Mouse (Mus musculus) G1E (cell line): ENCODE data around the gene Gm2244.
"Not testable (repeated sequence)": the region's sequence is repeated elsewhere in the genome, so short reads cannot be mapped to it uniquely, and the experiment has no call there.

Source experiments
- CTCF ChIP-seq: IDR thresholded peaks from 2 replicates; pipeline ENCODE4 v1.5.1; 2012; ENCODE audit warnings: low read depth, low read length, inconsistent platforms, mixed read lengths
- GATA1 ChIP-seq: IDR thresholded peaks from 2 replicates; pipeline ENCODE4 v1.6.1; 2012; ENCODE audit warnings: borderline replicate concordance, low read length, inconsistent platforms, mixed read lengths
- GATA2 ChIP-seq: IDR thresholded peaks from 2 replicates; pipeline ENCODE4 v1.6.1; 2012; ENCODE audit warnings: low read depth, low read length, inconsistent platforms, borderline replicate concordance
- TAL1 ChIP-seq: conservative IDR thresholded peaks from 2 replicates; pipeline ENCODE4 v1.6.1; 2012; ENCODE audit warnings: low read depth, low read length, inconsistent platforms, mixed read lengths

DNA sequence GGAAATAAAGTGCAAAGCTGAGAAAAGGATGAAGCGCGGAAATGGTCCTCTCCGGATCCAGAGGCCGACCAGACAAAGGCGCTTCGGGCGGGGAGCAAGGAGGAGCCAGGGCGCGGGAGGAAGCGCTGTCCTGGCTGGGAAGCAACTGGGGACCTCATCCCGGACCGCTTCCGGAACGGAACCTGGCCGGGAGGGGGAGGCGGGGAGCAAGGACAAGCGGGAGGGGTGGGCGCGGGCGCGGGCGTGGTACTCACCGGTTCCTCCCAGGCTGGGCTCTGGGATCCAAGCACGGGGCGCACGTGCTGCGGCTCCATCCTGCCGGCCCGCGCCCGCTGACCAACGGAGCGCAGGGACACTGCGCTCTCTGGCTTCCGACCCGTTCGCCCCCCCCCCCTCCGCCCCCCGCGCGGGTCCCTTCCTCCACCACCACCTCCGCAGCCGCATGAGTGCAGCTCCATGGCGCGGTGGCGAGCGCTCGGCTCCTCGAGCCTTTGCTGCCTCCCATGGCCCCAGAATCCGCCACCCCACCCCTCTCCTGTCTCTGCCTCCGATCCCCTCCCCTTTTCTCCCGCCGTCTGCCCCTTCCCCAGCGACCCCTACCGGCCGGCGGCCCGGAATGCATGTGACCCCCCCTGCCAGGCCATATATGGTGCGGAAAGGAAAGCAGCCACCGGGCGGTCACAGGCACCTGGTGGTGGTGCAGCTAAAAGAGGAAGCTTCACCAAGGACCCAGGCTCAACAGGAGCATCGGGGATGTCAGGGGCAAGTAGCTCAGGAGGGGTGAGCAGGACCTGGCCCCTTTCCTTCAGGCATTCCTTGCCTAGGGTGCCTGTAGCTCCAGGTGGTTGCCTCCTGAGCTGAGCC, 35.3 kb upstream of the Gm2244 start, which contains the start of gene Gm2237:
- TF ChIP-seq CTCF, TAL1, GATA1, GATA2: not testable (repeated sequence)
